8 mouse cellular contexts compared by ENCODE assay signal in the genomic region with DNA sequence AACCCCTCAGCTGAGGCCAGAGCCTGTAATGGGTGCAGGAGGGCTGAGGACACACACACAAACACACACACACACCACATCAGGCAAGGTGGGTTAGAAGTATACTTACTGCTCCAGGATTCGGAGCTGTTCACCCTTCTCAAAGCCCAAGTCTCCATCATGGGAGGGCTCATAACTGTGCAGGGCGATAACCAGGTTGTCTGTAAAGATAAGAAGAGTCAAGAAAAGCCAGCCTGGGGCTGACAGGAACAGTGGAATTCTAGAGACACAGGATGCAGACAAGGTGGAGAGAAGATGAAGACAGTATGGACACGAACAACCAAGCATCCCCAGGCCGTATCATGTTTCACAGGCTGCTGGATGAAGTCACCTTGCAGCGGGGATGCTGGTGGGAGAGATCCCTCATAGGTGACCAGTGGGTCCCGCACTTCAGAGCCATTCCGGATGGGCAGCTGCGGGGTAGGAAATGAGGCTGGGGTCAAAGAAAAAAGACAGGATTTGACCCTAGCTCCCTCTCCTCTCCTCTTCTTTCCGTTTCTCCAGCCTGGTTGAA. TPM values are rescaled to one million over a fixed set of nuclear protein-coding genes. Genes with fewer than 3 reads are reported as not detected.
DNase-seq lines count a peak whose midpoint lies in the region; ATAC-seq and TF ChIP-seq lines count a peak whose summit lies in the region.

No protein-coding gene starts in this region.

- intact Hi-C loops in heart, adult 2 months (cut with DNase I) = loop anchor here (2.0 kb wide), 2 partner anchors 15 to 17 kb away; partner anchors contain the start of gene Hdac1
- intact Hi-C loops in heart, postnatal 36 days (cut with DNase I) = no loop called here

- H3K27ac ChIP-seq in heart, adult 2 months = no peak overlapping the region; the same call in 1 of the 2 replicates
- peak overlapping the region; percentile 52; the same call in 1 of the 2 replicates for H3K27ac ChIP-seq in bone marrow, adult 2 months (ENCODE audit: control insufficient read depth, insufficient read depth, low read depth, low read length, poor library complexity)
- 0 out of 2 replicates have a peak overlapping the region, but pooled peaks have one; percentile 86 for H3K27ac ChIP-seq in hindbrain, embryonic 15.5 days (replicated peaks)
- peak overlapping the region; percentile 26; the same call in 1 of the 2 replicates for H3K27ac ChIP-seq in midbrain, embryonic 13.5 days

- no peaks in the 10 kb centered on the region for H3K79me2 ChIP-seq in heart, adult 2 months (replicated peaks; ENCODE audit: control insufficient read depth, insufficient read depth, low read length)

- no peaks in the 10 kb centered on the region for H3K36me3 ChIP-seq in heart, adult 2 months (ENCODE audit: control insufficient read depth, insufficient read depth, low read length)
- no peaks in the 10 kb centered on the region for H3K36me3 ChIP-seq in hindbrain, embryonic 15.5 days
- no peaks in the 10 kb centered on the region for H3K36me3 ChIP-seq in midbrain, embryonic 13.5 days

- H3K9ac ChIP-seq in heart, adult 2 months (ENCODE audit: low read depth, low read length) = no peak overlapping the region; the same call in 1 of the 2 replicates
- no peak overlapping the region for H3K9ac ChIP-seq in hindbrain, embryonic 15.5 days
- H3K9ac ChIP-seq in midbrain, embryonic 13.5 days (replicated peaks) = 0 out of 2 replicates have a peak overlapping the region, but pooled peaks have one; percentile 58

- no peak for DNase-seq in heart, adult 2 months
- DNase-seq in heart, postnatal 36 days = no peak
- DNase-seq in embryo, embryonic 10.5 days (ENCODE audit: low spot score) = no peak

- WGBS in heart, adult 2 months = 77% methylated on average over 9 of the region's 9 CpGs
- 80% methylated on average over 9 of the region's 9 CpGs for WGBS in bone marrow, adult 2 months
- WGBS in hindbrain, embryonic 15.5 days = 81% methylated on average over 9 of the region's 9 CpGs
- 91% methylated on average over 9 of the region's 9 CpGs for WGBS in midbrain, embryonic 13.5 days

- peak overlapping the region; percentile 40; the same call in 1 of the 2 replicates for H3K4me3 ChIP-seq in heart, adult 2 months
- peak overlapping the region; percentile 77 for H3K4me3 ChIP-seq in bone marrow, adult 2 months (replicated peaks; ENCODE audit: control insufficient read depth, low read depth, low read length)
- H3K4me3 ChIP-seq in hindbrain, embryonic 15.5 days = peak overlapping the region; percentile 44; the same call in 1 of the 2 replicates
- peak overlapping the region; percentile 51; the same call in 1 of the 2 replicates for H3K4me3 ChIP-seq in midbrain, embryonic 13.5 days (replicated peaks)

- peak; percentile 24; the same call in 1 of the 2 replicates for ATAC-seq in hindbrain, embryonic 15.5 days (ENCODE audit: low FRiP score, low read depth)
- no peak; the same call in 1 of the 2 replicates for ATAC-seq in midbrain, embryonic 13.5 days
- ATAC-seq in activated CD4-positive, CD25-positive, alpha-beta regulatory T cell, adult 4 months = no peak
- no peak for ATAC-seq in CD4-positive, CD25-positive, alpha-beta regulatory T cell, adult 4 months

- TF ChIP-seq POLR2A in heart, adult 2 months (IDR thresholded peaks at IDR 0.05; ENCODE audit: insufficient read depth, low read depth, low read length) = no peak
- no peak for TF ChIP-seq POLR2A in bone marrow, adult 2 months (IDR thresholded peaks at IDR 0.05; ENCODE audit: borderline replicate concordance, control insufficient read depth, low read depth, low read length)

- H3K27me3 ChIP-seq in heart, adult 2 months (ENCODE audit: control insufficient read depth, insufficient read depth, low read length) = no peaks in the 10 kb centered on the region
- H3K27me3 ChIP-seq in hindbrain, embryonic 15.5 days = no peaks in the 10 kb centered on the region
- peaks cover 14% of the 10 kb centered on the region; the same call in 1 of the 2 replicates for H3K27me3 ChIP-seq in midbrain, embryonic 13.5 days

- peaks cover 5% of the 10 kb centered on the region for H3K4me1 ChIP-seq in heart, adult 2 months (ENCODE audit: control insufficient read depth, insufficient read depth, low read length)
- H3K4me1 ChIP-seq in bone marrow, adult 2 months (ENCODE audit: control insufficient read depth, insufficient read depth, low read length) = peaks cover 10% of the 10 kb centered on the region
- H3K4me1 ChIP-seq in hindbrain, embryonic 15.5 days (replicated peaks) = peaks cover 22% of the 10 kb centered on the region
- peaks cover 13% of the 10 kb centered on the region for H3K4me1 ChIP-seq in midbrain, embryonic 13.5 days (replicated peaks)

- peak overlapping the region; percentile 83 for H3K4me2 ChIP-seq in hindbrain, embryonic 15.5 days
- peak overlapping the region; percentile 77; the same call in 1 of the 2 replicates for H3K4me2 ChIP-seq in midbrain, embryonic 13.5 days (replicated peaks)

- no peak for TF ChIP-seq EP300 in heart, adult 2 months (IDR thresholded peaks at IDR 0.05; ENCODE audit: insufficient read depth, low read depth, low read length)

- TF ChIP-seq CTCF in heart, adult 2 months (IDR thresholded peaks at IDR 0.05) = no peak
- no peak for TF ChIP-seq CTCF in bone marrow, adult 2 months (IDR thresholded peaks at IDR 0.05; ENCODE audit: control insufficient read depth, insufficient read depth, low read length)

- no peaks in the 10 kb centered on the region for H3K9me3 ChIP-seq in hindbrain, embryonic 15.5 days
- no peaks in the 10 kb centered on the region for H3K9me3 ChIP-seq in midbrain, embryonic 13.5 days

RNA-seq across cellular contexts. Expression of gene Hdac1, which starts 14.8 kb away (rescaled TPM):
- 10 to 100 TPM; 15.7 to 16.1 TPM for total RNA-seq in heart, adult 2 months (2021)
- polyA plus RNA-seq in heart, adult 2 months (2012; rRNA removed) = 17.9 and 35.2 TPM in 2 replicates
- 10 to 100 TPM; 17.7 to 21.1 TPM for total RNA-seq in heart, postnatal 36 days (2021)
- polyA plus RNA-seq in bone marrow, adult 2 months (2011; ENCODE audit: insufficient read depth, insufficient read length, low replicate concordance, missing spikeins) = 78.4 and 100 TPM in 2 replicates
- polyA plus RNA-seq in hindbrain, embryonic 15.5 days (2015; fragmentation: Nextera tagmentation; extraction: Ambion mirVana) = 84.7 and 92.2 TPM in 2 replicates
- polyA plus RNA-seq in midbrain, embryonic 13.5 days (2015; fragmentation: Nextera tagmentation; extraction: Ambion mirVana) = 138 TPM in 2 replicates
- 100 to 1,000 TPM; 225 to 283 TPM for polyA plus RNA-seq in activated CD4-positive, CD25-positive, alpha-beta regulatory T cell, adult 4 months (2017; shearing (Covaris generic))
- 100 to 1,000 TPM; 270 to 328 TPM for polyA plus RNA-seq in CD4-positive, CD25-positive, alpha-beta regulatory T cell, adult 4 months (2017; shearing (Covaris generic))

RNA-seq across cellular contexts. Expression of gene Lck, which starts 16.1 kb away (rescaled TPM):
- 1 to 10 TPM in 1 of 2 experiments, under 1 TPM in 1; 0.84 to 1.1 TPM for total RNA-seq in heart, adult 2 months (2021)
- 1.6 and 3.5 TPM in 2 replicates for polyA plus RNA-seq in heart, adult 2 months (2012; rRNA removed)
- total RNA-seq in heart, postnatal 36 days (2021) = 1 to 10 TPM in 1 of 2 experiments, under 1 TPM in 1; 0.72 to 1.5 TPM
- polyA plus RNA-seq in bone marrow, adult 2 months (2011; ENCODE audit: insufficient read depth, insufficient read length, low replicate concordance, missing spikeins) = 10.2 and 17.8 TPM in 2 replicates
- 11.7 and 13.6 TPM in 2 replicates for polyA plus RNA-seq in hindbrain, embryonic 15.5 days (2015; fragmentation: Nextera tagmentation; extraction: Ambion mirVana)
- 5.9 and 7.1 TPM in 2 replicates for polyA plus RNA-seq in midbrain, embryonic 13.5 days (2015; fragmentation: Nextera tagmentation; extraction: Ambion mirVana)
- polyA plus RNA-seq in activated CD4-positive, CD25-positive, alpha-beta regulatory T cell, adult 4 months (2017; shearing (Covaris generic)) = 1,000 to 10,000 TPM; 1,301 to 1,674 TPM
- polyA plus RNA-seq in CD4-positive, CD25-positive, alpha-beta regulatory T cell, adult 4 months (2017; shearing (Covaris generic)) = 1,000 to 10,000 TPM; 1,549 to 2,173 TPM

RNA-seq across cellular contexts. Expression of gene Fam167b, which starts 21.0 kb away (rescaled TPM):
- under 1 TPM in 1 of 2 experiments, not detected in 1; 0.81 TPM for total RNA-seq in heart, adult 2 months (2021)
- polyA plus RNA-seq in heart, adult 2 months (2012; rRNA removed) = 1.4 and 1.8 TPM in 2 replicates
- total RNA-seq in heart, postnatal 36 days (2021) = under 1 TPM; 0.46 to 1.00 TPM
- 9.0 TPM in 2 replicates for polyA plus RNA-seq in bone marrow, adult 2 months (2011; ENCODE audit: insufficient read depth, insufficient read length, low replicate concordance, missing spikeins)
- polyA plus RNA-seq in hindbrain, embryonic 15.5 days (2015; fragmentation: Nextera tagmentation; extraction: Ambion mirVana) = 0.24 and 0.34 TPM in 2 replicates
- polyA plus RNA-seq in midbrain, embryonic 13.5 days (2015; fragmentation: Nextera tagmentation; extraction: Ambion mirVana) = 0.22 and 0.35 TPM in 2 replicates
- 1 to 10 TPM; 1.3 to 1.6 TPM for polyA plus RNA-seq in activated CD4-positive, CD25-positive, alpha-beta regulatory T cell, adult 4 months (2017; shearing (Covaris generic))
- polyA plus RNA-seq in CD4-positive, CD25-positive, alpha-beta regulatory T cell, adult 4 months (2017; shearing (Covaris generic)) = under 1 TPM in 1 of 2 experiments, not detected in 1; 0.86 TPM

RNA-seq across cellular contexts. Expression of gene Eif3i, which starts 43.1 kb away (rescaled TPM):
- total RNA-seq in heart, adult 2 months (2021) = 100 to 1,000 TPM; 116 to 132 TPM
- polyA plus RNA-seq in heart, adult 2 months (2012; rRNA removed) = 185 and 257 TPM in 2 replicates
- total RNA-seq in heart, postnatal 36 days (2021) = 100 to 1,000 TPM; 125 to 129 TPM
- polyA plus RNA-seq in bone marrow, adult 2 months (2011; ENCODE audit: insufficient read depth, insufficient read length, low replicate concordance, missing spikeins) = 105 and 123 TPM in 2 replicates
- 203 and 206 TPM in 2 replicates for polyA plus RNA-seq in hindbrain, embryonic 15.5 days (2015; fragmentation: Nextera tagmentation; extraction: Ambion mirVana)
- polyA plus RNA-seq in midbrain, embryonic 13.5 days (2015; fragmentation: Nextera tagmentation; extraction: Ambion mirVana) = 210 and 220 TPM in 2 replicates
- polyA plus RNA-seq in activated CD4-positive, CD25-positive, alpha-beta regulatory T cell, adult 4 months (2017; shearing (Covaris generic)) = 100 to 1,000 TPM; 377 to 435 TPM
- 100 to 1,000 TPM; 337 to 353 TPM for polyA plus RNA-seq in CD4-positive, CD25-positive, alpha-beta regulatory T cell, adult 4 months (2017; shearing (Covaris generic))

RNA-seq across cellular contexts. Expression of gene Tmem234, which starts 43.1 kb away (rescaled TPM):
- 10 to 100 TPM; 35.9 to 41.7 TPM for total RNA-seq in heart, adult 2 months (2021)
- 69.5 and 74.9 TPM in 2 replicates for polyA plus RNA-seq in heart, adult 2 months (2012; rRNA removed)
- total RNA-seq in heart, postnatal 36 days (2021) = 10 to 100 TPM; 42.7 to 43.6 TPM
- polyA plus RNA-seq in bone marrow, adult 2 months (2011; ENCODE audit: insufficient read depth, insufficient read length, low replicate concordance, missing spikeins) = 71.2 and 118 TPM in 2 replicates
- 183 and 184 TPM in 2 replicates for polyA plus RNA-seq in hindbrain, embryonic 15.5 days (2015; fragmentation: Nextera tagmentation; extraction: Ambion mirVana)
- 205 and 214 TPM in 2 replicates for polyA plus RNA-seq in midbrain, embryonic 13.5 days (2015; fragmentation: Nextera tagmentation; extraction: Ambion mirVana)
- 100 to 1,000 TPM; 296 to 341 TPM for polyA plus RNA-seq in activated CD4-positive, CD25-positive, alpha-beta regulatory T cell, adult 4 months (2017; shearing (Covaris generic))
- 100 to 1,000 TPM; 254 to 306 TPM for polyA plus RNA-seq in CD4-positive, CD25-positive, alpha-beta regulatory T cell, adult 4 months (2017; shearing (Covaris generic))

Comparison
In these comparisons a context has a peak if more than half of its experiments do, and no peak if none do; other contexts are left out.
1. RNA of gene Lck, which starts 16.1 kb away (polyA plus RNA-seq): 1,549 to 2,173 TPM in CD4-positive, CD25-positive, alpha-beta regulatory T cell, adult 4 months and 1,301 to 1,674 TPM in activated CD4-positive, CD25-positive, alpha-beta regulatory T cell, adult 4 months; 10.2 to 17.8 TPM in bone marrow, adult 2 months, 11.7 to 13.6 TPM in hindbrain, embryonic 15.5 days, 5.9 to 7.1 TPM in midbrain, embryonic 13.5 days and 1.6 to 3.5 TPM in heart, adult 2 months; every median in the first group is over 10 times any median in the second.
2. Peak in every context shown above with its lines, with median percentiles within 50 percentile points of each other: H3K4me3 ChIP-seq.